Mouse (Mus musculus): ENCODE data around the gene Rora. TPM values are rescaled to one million over a fixed set of nuclear protein-coding genes. Genes with fewer than 3 reads are reported as not detected.
A peak's percentile ranks its signal among the peaks of the same experiment; 100 is the strongest.

Gene Rora
- polyA plus RNA-seq, 1 experiment from 2014 or later = 7.8 TPM

GRCm38 (mm10) chr9:68829903-68830302 is 176.3 kb downstream of the Rora start:
- H3K36me3 ChIP-seq = no peaks in the 10 kb centered on the region
- H3K4me1 ChIP-seq = 0 out of 2 replicates have a peak, but pooled peaks cover 2% of the 10 kb centered on the region
- no peaks in the 10 kb centered on the region for H3K9me3 ChIP-seq (replicated peaks)
- H3K27me3 ChIP-seq = no peaks in the 10 kb centered on the region
- H3K4me3 ChIP-seq = no peak overlapping the region
- WGBS = 76% methylated on average over 4 of the region's 4 CpGs
- no peak overlapping the region for H3K27ac ChIP-seq
- ATAC-seq (ENCODE audit: low FRiP score) = no peak
- no peak overlapping the region for H3K4me2 ChIP-seq (replicated peaks)
- no peak overlapping the region for H3K9ac ChIP-seq

GRCm38 (mm10) chr9:68833323-68833722 is 179.7 kb downstream of the Rora start:
- no peak overlapping the region for H3K4me3 ChIP-seq
- ATAC-seq (ENCODE audit: low FRiP score) = no peak

GRCm38 (mm10) chr9:68835037-68835649 is 181.6 kb downstream of the Rora start:
- no peak overlapping the region for H3K27ac ChIP-seq
- no peak overlapping the region for H3K4me3 ChIP-seq
- 0 out of 2 replicates have a peak, but pooled peaks cover 3% of the 10 kb centered on the region for H3K4me1 ChIP-seq
- no peaks in the 10 kb centered on the region for H3K27me3 ChIP-seq
- H3K9ac ChIP-seq = no peak overlapping the region
- 69% methylated on average over 7 of the region's 7 CpGs for WGBS
- no peaks in the 10 kb centered on the region for H3K36me3 ChIP-seq
- no peak overlapping the region for H3K4me2 ChIP-seq (replicated peaks)
- no peaks in the 10 kb centered on the region for H3K9me3 ChIP-seq (replicated peaks)
- ATAC-seq (ENCODE audit: low FRiP score) = no peak

More at GRCm38 (mm10) chr9:68833323-68833722, 179.7 kb downstream of the Rora start:
- Histone ChIP-seq H3K36me3 (no peaks in the 10 kb centered on the region), H3K4me1 (0 out of 2 replicates have a peak, but pooled peaks cover 3% of the 10 kb centered on the region), H3K27me3 (no peaks in the 10 kb centered on the region), H3K4me2 (replicated peaks) (no peak overlapping the region), H3K9me3 (replicated peaks) (no peaks in the 10 kb centered on the region), H3K9ac (no peak overlapping the region), H3K27ac (no peak overlapping the region)
- 77% methylated on average over 6 of the region's 6 CpGs for whole genome bisulfite sequencing

GRCm38 (mm10) chr9:68842134-68842892 is 188.7 kb downstream of the Rora start:
- peaks cover 17% of the 10 kb centered on the region for H3K4me1 ChIP-seq
- no peak overlapping the region for H3K27ac ChIP-seq
- no peak overlapping the region for H3K9ac ChIP-seq
- no peaks in the 10 kb centered on the region for H3K27me3 ChIP-seq
- WGBS = 59% methylated on average over 15 of the region's 16 CpGs
- H3K36me3 ChIP-seq = no peaks in the 10 kb centered on the region
- H3K4me3 ChIP-seq = no peak overlapping the region
- ATAC-seq (ENCODE audit: low FRiP score) = peak; percentile 54; the same call in 1 of the 2 replicates
- H3K9me3 ChIP-seq (replicated peaks) = no peaks in the 10 kb centered on the region
- H3K4me2 ChIP-seq (replicated peaks) = no peak overlapping the region

GRCm38 (mm10) chr9:68845556-68845955 is 192.0 kb downstream of the Rora start:
- H3K4me1 ChIP-seq = peaks cover 17% of the 10 kb centered on the region
- no peak for ATAC-seq (ENCODE audit: low FRiP score)
- H3K4me2 ChIP-seq (replicated peaks) = no peak overlapping the region
- H3K9me3 ChIP-seq (replicated peaks) = no peaks in the 10 kb centered on the region
- no peaks in the 10 kb centered on the region for H3K27me3 ChIP-seq
- 45% methylated on average over 2 of the region's 2 CpGs for WGBS
- H3K36me3 ChIP-seq = no peaks in the 10 kb centered on the region
- no peak overlapping the region for H3K9ac ChIP-seq
- H3K4me3 ChIP-seq = no peak overlapping the region
- H3K27ac ChIP-seq = no peak overlapping the region

- no peak for ATAC-seq (ENCODE audit: low FRiP score)
- WGBS = 73% methylated on average over 5 of the region's 5 CpGs
- H3K27me3 ChIP-seq = no peaks in the 10 kb centered on the region
- no peak overlapping the region for H3K4me2 ChIP-seq (replicated peaks)
- no peak overlapping the region for H3K4me3 ChIP-seq
- no peak overlapping the region for H3K9ac ChIP-seq
- H3K36me3 ChIP-seq = no peaks in the 10 kb centered on the region
- H3K9me3 ChIP-seq (replicated peaks) = no peaks in the 10 kb centered on the region
- H3K4me1 ChIP-seq = peaks cover 8% of the 10 kb centered on the region; the same call in 1 of the 2 replicates
- no peak overlapping the region for H3K27ac ChIP-seq
Observed at GRCm38 (mm10) chr9:68850321-68850720, 196.7 kb downstream of the Rora start.

- Histone ChIP-seq H3K27me3 (no peaks in the 10 kb centered on the region), H3K36me3 (no peaks in the 10 kb centered on the region), H3K4me1 (no peaks in the 10 kb centered on the region), H3K9ac (no peak overlapping the region), H3K9me3 (replicated peaks) (no peaks in the 10 kb centered on the region), H3K4me3 (no peak overlapping the region), H3K4me2 (replicated peaks) (no peak overlapping the region), H3K27ac (no peak overlapping the region)
- 78% methylated on average over 4 of the region's 4 CpGs for WGBS
- no peak for ATAC-seq (ENCODE audit: low FRiP score)
Observed at GRCm38 (mm10) chr9:68852201-68852600, 198.6 kb downstream of the Rora start.

GRCm38 (mm10) chr9:68852934-68853333 is 199.3 kb downstream of the Rora start:
- Histone ChIP-seq H3K27ac (no peak overlapping the region), H3K36me3 (no peaks in the 10 kb centered on the region), H3K4me1 (no peaks in the 10 kb centered on the region), H3K27me3 (no peaks in the 10 kb centered on the region), H3K4me2 (replicated peaks) (no peak overlapping the region), H3K4me3 (no peak overlapping the region), H3K9me3 (replicated peaks) (no peaks in the 10 kb centered on the region), H3K9ac (no peak overlapping the region)
- ATAC-seq (ENCODE audit: low FRiP score) = no peak
- 91% methylated on average over 2 of the region's 2 CpGs for WGBS

GRCm38 (mm10) chr9:68859500-68859899 is 205.9 kb downstream of the Rora start:
- Histone ChIP-seq H3K9me3 (replicated peaks) (0 out of 2 replicates have a peak, but pooled peaks cover 9% of the 10 kb centered on the region), H3K9ac (no peak overlapping the region), H3K27ac (no peak overlapping the region), H3K4me1 (peaks cover 11% of the 10 kb centered on the region; the same call in 1 of the 2 replicates), H3K4me2 (replicated peaks) (no peak overlapping the region), H3K27me3 (no peaks in the 10 kb centered on the region), H3K36me3 (no peaks in the 10 kb centered on the region), H3K4me3 (no peak overlapping the region)
- WGBS = 82% methylated on average over 2 of the region's 2 CpGs
- ATAC-seq (ENCODE audit: low FRiP score) = no peak

GRCm38 (mm10) chr9:68866317-68866716 is 212.7 kb downstream of the Rora start:
- Histone ChIP-seq H3K9ac (no peak overlapping the region), H3K4me3 (no peak overlapping the region), H3K27me3 (no peaks in the 10 kb centered on the region), H3K36me3 (no peaks in the 10 kb centered on the region), H3K9me3 (replicated peaks) (0 out of 2 replicates have a peak, but pooled peaks cover 10% of the 10 kb centered on the region), H3K4me1 (peaks cover 21% of the 10 kb centered on the region), H3K27ac (no peak overlapping the region), H3K4me2 (replicated peaks) (no peak overlapping the region)
- 63% methylated on average over 4 of the region's 4 CpGs for WGBS
- no peak for ATAC-seq (ENCODE audit: low FRiP score)

GRCm38 (mm10) chr9:68873838-68874237 is 220.3 kb downstream of the Rora start:
- Histone ChIP-seq H3K4me1 (peaks cover 2% of the 10 kb centered on the region), H3K4me3 (no peak overlapping the region), H3K36me3 (no peaks in the 10 kb centered on the region), H3K27me3 (no peaks in the 10 kb centered on the region), H3K9ac (no peak overlapping the region), H3K9me3 (replicated peaks) (no peaks in the 10 kb centered on the region), H3K4me2 (replicated peaks) (no peak overlapping the region), H3K27ac (no peak overlapping the region)
- no peak for ATAC-seq (ENCODE audit: low FRiP score)
- WGBS = 87% methylated on average over 4 of the region's 4 CpGs

GRCm38 (mm10) chr9:68874544-68874943 is 221.0 kb downstream of the Rora start:
- no peak overlapping the region for H3K27ac ChIP-seq
- H3K9me3 ChIP-seq (replicated peaks) = no peaks in the 10 kb centered on the region
- H3K36me3 ChIP-seq = no peaks in the 10 kb centered on the region
- H3K4me3 ChIP-seq = no peak overlapping the region
- H3K27me3 ChIP-seq = no peaks in the 10 kb centered on the region
- WGBS = 83% methylated on average over 2 of the region's 2 CpGs
- H3K4me2 ChIP-seq (replicated peaks) = no peak overlapping the region
- H3K4me1 ChIP-seq = peaks cover 3% of the 10 kb centered on the region
- no peak overlapping the region for H3K9ac ChIP-seq
- ATAC-seq (ENCODE audit: low FRiP score) = no peak

Measured in hindbrain, embryonic 12.5 days (tissue).